Mouse (Mus musculus) heart, embryonic 13.5 days (tissue): Measurements from ENCODE around the gene Prtg. TPM values are rescaled to one million over a fixed set of nuclear protein-coding genes. Genes with fewer than 3 reads are reported as not detected.

Experiments used
- ATAC-seq: fragments of 200-750 bp; cut with Nextera tagmentation; 2 replicates; pipeline ENCODE4 v1.8.0; 2017; ENCODE audit warnings: moderate TSS enrichment; ENCODE audit not compliant: insufficient number of reproducible peaks, low FRiP score, low TSS enrichment; ENCODE audit errors: extremely low read depth
- H3K27ac ChIP-seq: fragments of 300-500 bp; sonication (generic); replicated peaks from 2 replicates; pipeline ENCODE4 v1.5.1; 2015; ENCODE audit warnings: moderate library complexity, mild to moderate bottlenecking, inconsistent platforms
- H3K27me3 ChIP-seq: fragments of 300-500 bp; sonication (generic); replicated peaks from 2 replicates; pipeline ENCODE4 v1.6.1; 2015; ENCODE audit warnings: mild to moderate bottlenecking, inconsistent platforms
- H3K36me3 ChIP-seq: fragments of 300-500 bp; sonication (generic); 2 replicates; pipeline ENCODE4 v1.6.1; 2015; ENCODE audit warnings: mild to moderate bottlenecking, inconsistent platforms
- H3K4me1 ChIP-seq: fragments of 300-500 bp; sonication (generic); 2 replicates; pipeline ENCODE4 v1.6.1; 2015; ENCODE audit warnings: inconsistent platforms
- H3K4me2 ChIP-seq: fragments of 300-500 bp; sonication (generic); 2 replicates; pipeline ENCODE4 v1.6.1; 2015; ENCODE audit warnings: inconsistent platforms, mild to moderate bottlenecking, moderate library complexity
- H3K4me3 ChIP-seq: fragments of 300-500 bp; sonication (generic); 2 replicates; pipeline ENCODE4 v1.5.1; 2015; ENCODE audit warnings: moderate library complexity, mild to moderate bottlenecking, inconsistent platforms
- H3K9ac ChIP-seq: fragments of 300-500 bp; sonication (generic); 2 replicates; pipeline ENCODE4 v1.6.1; 2015; ENCODE audit warnings: inconsistent platforms, mild to moderate bottlenecking, moderate library complexity
- H3K9me3 ChIP-seq: fragments of 300-500 bp; sonication (generic); 2 replicates; pipeline ENCODE4 v1.6.1; 2016; ENCODE audit warnings: inconsistent platforms
- WGBS: fragments of 180-500 bp; shearing (Covaris S2); methylation state at CpG from one replicate; pipeline ENCODE4 v1.1.7; 2015; ENCODE audit warnings: mixed read lengths; 5-methylcytosine and 5-hydroxymethylcytosine counted together
- polyA plus RNA-seq: library from polyadenylated mRNA; unstranded; fragments of >200 nt; fragmentation: Nextera tagmentation; extraction: Ambion mirVana; gene quantifications from 2 replicates; pipeline ENCODE4 v1.2.1, GENCODE M21; 2015

The Prtg gene
- polyA plus RNA-seq, 1 experiment from 2014 or later = 0.92 TPM

DNA sequence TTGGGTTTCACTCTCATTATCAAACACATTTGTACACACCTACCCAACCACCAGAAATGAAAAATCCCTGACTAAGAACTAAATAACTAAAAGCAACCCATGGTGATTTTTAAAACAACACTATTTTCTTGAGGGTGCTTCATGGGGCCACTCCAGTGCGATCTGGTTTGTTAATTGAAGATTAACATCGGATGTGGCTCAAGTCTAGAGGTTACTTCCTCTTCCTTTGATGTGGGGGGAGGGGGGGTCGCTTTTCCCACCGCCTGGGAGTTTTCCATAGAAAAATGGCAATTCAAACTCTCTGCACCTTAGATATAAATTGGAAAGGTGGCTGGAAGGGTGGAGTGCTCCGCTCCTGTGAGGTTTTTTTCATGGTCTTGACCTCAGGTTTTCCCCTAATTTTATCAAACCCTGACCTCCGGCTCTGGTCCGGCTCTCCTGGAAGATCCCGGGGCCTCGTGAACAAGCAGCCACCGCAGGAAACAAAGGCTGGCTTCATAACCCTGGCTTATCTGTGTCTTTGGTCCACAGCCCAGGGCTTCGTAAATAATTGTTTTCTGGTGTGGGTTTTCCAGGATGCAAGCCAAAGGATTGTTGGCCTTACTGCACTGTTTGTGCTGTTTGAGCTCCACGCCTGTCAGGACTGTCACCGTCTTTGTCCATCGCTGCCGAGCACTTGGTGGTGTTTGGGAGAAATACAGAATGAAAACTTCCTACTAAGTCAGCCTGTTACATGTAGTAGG is 74.5 kb downstream of the Prtg start:
- peak overlapping the region; percentile 37 for H3K4me2 ChIP-seq
- H3K27ac ChIP-seq = peak overlapping the region; percentile 82
- peak overlapping the region; percentile 5; the same call in 1 of the 2 replicates for H3K9ac ChIP-seq
- H3K9me3 ChIP-seq = no peaks in the 10 kb centered on the region
- H3K4me1 ChIP-seq = peaks cover 44% of the 10 kb centered on the region
- no peaks in the 10 kb centered on the region for H3K36me3 ChIP-seq
- no peak overlapping the region for H3K4me3 ChIP-seq
- H3K27me3 ChIP-seq = no peaks in the 10 kb centered on the region
- no peak for ATAC-seq
- WGBS = 36% methylated on average over 15 of the region's 15 CpGs

DNA sequence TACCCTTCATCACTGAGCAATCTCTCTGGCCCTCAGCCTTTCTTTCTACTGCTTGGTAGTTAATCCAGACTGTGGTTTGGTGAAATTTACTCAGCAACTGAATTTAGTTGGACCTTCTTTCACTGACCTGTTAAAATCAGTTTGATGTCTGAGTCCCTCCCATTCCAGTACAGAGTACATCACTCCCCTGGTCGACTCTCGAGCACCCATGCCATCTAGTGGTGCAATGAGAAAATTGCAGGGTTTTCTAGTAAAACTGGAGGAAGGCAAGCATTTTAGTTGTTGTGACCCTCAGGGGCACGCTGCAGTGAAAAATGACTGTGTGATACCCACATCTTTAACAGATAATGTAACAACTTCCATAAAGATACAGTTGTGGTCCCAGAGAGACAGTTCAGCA is 77.3 kb downstream of the Prtg start:
- no peak for ATAC-seq
- WGBS = 11% methylated on average over 3 of the region's 3 CpGs
- Histone ChIP-seq H3K27ac (no peak overlapping the region), H3K4me1 (peaks cover 33% of the 10 kb centered on the region), H3K9me3 (no peaks in the 10 kb centered on the region), H3K36me3 (no peaks in the 10 kb centered on the region), H3K4me3 (no peak overlapping the region), H3K4me2 (no peak overlapping the region), H3K27me3 (no peaks in the 10 kb centered on the region), H3K9ac (no peak overlapping the region)

DNA sequence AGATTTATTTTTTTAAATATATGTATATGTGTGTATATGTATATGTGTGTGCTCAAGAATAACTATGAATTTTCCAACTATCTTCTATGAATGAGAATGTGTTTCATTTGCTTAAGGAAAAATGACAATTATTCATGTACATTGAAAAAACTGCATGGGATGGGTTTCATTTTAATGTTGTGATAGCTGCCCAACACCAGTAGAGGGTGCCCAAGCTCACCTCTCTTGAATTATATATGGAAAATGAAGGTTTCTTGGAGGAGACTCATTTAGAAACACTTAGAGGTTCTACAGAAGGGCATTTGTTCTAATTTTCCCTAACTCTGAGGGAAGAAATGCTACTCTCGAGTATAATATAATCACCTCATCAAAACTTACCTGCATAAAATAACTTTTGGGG is 83.1 kb downstream of the Prtg start:
- no peaks in the 10 kb centered on the region for H3K9me3 ChIP-seq
- H3K36me3 ChIP-seq = peaks cover 14% of the 10 kb centered on the region
- 78% methylated on average over 1 of the region's 1 CpGs for WGBS
- H3K9ac ChIP-seq = no peak overlapping the region
- H3K27me3 ChIP-seq = no peaks in the 10 kb centered on the region
- H3K27ac ChIP-seq = no peak overlapping the region
- ATAC-seq = no peak
- no peaks in the 10 kb centered on the region for H3K4me1 ChIP-seq
- H3K4me3 ChIP-seq = no peak overlapping the region
- no peak overlapping the region for H3K4me2 ChIP-seq

DNA sequence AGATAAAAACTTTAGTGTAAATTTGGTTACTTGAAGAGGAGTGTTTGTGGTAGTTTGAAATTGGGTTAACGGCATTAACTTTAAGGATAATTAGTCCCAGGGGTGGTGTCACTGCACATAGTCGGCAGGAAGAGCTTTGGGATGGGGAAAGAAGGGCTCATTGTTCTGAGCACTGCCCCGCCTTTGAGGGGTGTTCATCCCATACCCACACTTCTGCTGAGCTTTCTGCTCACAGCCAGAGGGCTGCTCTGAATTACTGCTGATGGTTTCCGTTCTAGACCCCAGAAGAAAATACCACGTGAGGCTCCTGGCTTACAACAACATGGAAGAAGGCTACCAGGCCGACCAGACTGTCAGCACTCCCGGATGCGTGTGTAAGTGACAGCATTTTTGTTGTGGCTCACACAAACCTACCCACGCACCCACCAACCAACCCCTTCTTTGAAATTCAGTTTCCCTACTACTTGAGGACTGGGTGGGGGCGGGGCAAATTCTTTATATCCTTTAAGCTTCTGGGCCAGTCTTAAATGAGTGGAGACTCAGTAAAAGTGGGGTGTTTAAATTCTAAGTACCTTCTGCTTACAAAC is 83.9 kb downstream of the Prtg start:
- 77% methylated on average over 10 of the region's 10 CpGs for WGBS
- no peak for ATAC-seq
- H3K36me3 ChIP-seq = peaks cover 22% of the 10 kb centered on the region

DNA sequence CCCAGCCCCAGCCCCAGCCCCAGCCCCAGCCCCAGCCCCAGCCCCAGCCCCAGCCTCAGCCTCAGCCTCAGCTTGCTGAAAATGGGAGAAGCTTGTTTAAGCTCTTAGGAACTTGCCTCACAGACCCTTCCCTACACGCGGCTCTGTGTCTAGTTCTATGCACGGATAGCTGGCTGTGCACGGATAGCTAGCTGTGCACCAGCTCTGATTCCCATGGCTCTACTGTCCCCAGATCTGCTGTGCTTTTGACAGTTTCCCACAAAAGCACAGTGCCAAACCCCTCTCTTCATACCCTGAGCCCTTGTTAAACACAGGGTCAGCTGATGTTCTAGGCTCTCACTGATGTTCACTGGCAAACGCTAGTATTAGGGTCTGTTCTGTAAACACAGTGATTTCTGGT is 86.1 kb downstream of the Prtg start:
- no peaks in the 10 kb centered on the region for H3K9me3 ChIP-seq
- H3K4me3 ChIP-seq = no peak overlapping the region
- no peak overlapping the region for H3K4me2 ChIP-seq
- no peaks in the 10 kb centered on the region for H3K27me3 ChIP-seq
- ATAC-seq = no peak
- no peak overlapping the region for H3K27ac ChIP-seq
- H3K9ac ChIP-seq = no peak overlapping the region
- 90% methylated on average over 5 of the region's 5 CpGs for WGBS
- H3K4me1 ChIP-seq = no peaks in the 10 kb centered on the region
- peaks cover 22% of the 10 kb centered on the region for H3K36me3 ChIP-seq

More for the DNA sequence above, 83.9 kb downstream of the Prtg start:
- no peak overlapping the region for H3K4me2 ChIP-seq
- no peak overlapping the region for H3K27ac ChIP-seq
- no peaks in the 10 kb centered on the region for H3K9me3 ChIP-seq
- H3K4me1 ChIP-seq = no peaks in the 10 kb centered on the region
- H3K9ac ChIP-seq = no peak overlapping the region
- no peak overlapping the region for H3K4me3 ChIP-seq
- H3K27me3 ChIP-seq = no peaks in the 10 kb centered on the region

DNA sequence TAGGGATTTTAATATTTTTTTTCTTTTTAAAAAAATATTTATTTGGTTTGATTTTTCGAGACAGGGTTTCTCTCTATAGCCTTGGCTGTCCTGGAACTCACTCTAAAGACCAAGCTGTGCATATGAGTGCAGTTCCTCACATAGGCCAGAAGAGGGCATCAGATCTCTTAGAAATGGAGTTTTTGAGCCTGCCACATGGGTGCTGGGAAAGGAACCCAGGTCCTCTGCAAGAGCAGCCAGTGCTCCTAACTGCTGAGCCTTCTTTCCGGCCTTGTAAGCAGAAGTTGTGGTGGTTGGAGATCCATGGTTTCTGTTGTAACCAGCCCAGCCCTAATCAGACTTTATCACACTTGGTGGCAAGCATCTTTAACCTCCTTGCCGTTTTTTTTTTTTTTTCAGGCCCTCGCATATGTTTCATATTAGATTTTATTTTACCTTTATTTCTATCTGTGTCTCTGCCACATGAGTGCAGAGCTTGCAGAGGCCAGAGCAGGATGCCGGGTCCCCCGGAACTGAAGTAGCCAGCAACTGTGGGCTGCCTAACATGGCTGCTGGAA is 88.2 kb downstream of the Prtg start:
- Histone ChIP-seq H3K4me3 (no peak overlapping the region), H3K4me1 (no peaks in the 10 kb centered on the region), H3K36me3 (peaks cover 22% of the 10 kb centered on the region), H3K9ac (no peak overlapping the region), H3K9me3 (no peaks in the 10 kb centered on the region), H3K27ac (no peak overlapping the region), H3K27me3 (no peaks in the 10 kb centered on the region), H3K4me2 (no peak overlapping the region)
- WGBS = 91% methylated on average over 6 of the region's 6 CpGs
- no peak for ATAC-seq

DNA sequence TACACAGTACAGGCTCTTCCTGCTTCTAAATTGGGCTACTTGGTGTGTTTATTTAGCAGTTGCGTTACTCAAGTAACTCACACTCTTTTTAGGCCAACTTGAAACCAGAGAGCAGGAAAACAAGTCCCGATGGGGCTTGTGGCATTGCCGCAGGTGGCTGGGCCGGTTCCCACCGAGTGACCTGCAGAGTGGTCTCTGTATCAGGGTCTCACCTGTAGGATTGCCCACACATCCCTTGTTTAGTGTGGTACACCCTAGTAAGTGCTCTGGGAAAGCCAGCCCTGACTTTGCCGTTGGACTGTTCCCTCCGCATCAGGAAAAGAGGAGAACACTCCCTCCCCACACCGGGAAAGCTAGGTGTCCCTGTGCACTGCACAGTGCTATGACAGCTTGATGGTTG is 95.4 kb downstream of the Prtg start:
- no peak overlapping the region for H3K4me3 ChIP-seq
- no peak overlapping the region for H3K4me2 ChIP-seq
- 58% methylated on average over 8 of the region's 8 CpGs for WGBS
- no peaks in the 10 kb centered on the region for H3K9me3 ChIP-seq
- H3K27me3 ChIP-seq = no peaks in the 10 kb centered on the region
- no peak for ATAC-seq
- no peak overlapping the region for H3K27ac ChIP-seq
- peaks cover 18% of the 10 kb centered on the region for H3K36me3 ChIP-seq
- peaks cover 15% of the 10 kb centered on the region for H3K4me1 ChIP-seq
- H3K9ac ChIP-seq = no peak overlapping the region

DNA sequence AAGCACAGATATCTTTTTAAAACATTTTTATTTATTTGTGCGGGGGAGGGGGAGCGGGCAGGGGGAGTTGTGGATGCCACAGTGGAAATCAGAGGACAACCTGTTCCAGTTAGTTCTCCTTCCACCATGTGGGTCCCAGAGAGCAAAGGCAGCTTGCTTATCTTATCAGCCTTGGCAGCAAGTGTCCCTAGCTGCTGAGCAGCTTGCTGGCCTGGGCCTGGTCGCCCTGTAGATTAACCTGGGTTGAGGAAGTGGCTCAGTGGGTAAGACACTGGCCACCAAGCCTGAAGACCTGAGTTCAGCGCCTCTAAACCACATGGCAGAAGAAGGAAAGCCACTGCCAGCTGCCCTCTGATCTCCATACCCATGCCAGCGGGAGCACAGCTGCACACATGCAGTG is 95.9 kb downstream of the Prtg start:
- no peak for ATAC-seq
- Histone ChIP-seq H3K36me3 (peaks cover 23% of the 10 kb centered on the region), H3K4me3 (no peak overlapping the region), H3K4me1 (peaks cover 15% of the 10 kb centered on the region), H3K9ac (0 out of 2 replicates have a peak overlapping the region, but pooled peaks have one; percentile 8), H3K9me3 (no peaks in the 10 kb centered on the region), H3K27me3 (no peaks in the 10 kb centered on the region), H3K27ac (no peak overlapping the region), H3K4me2 (no peak overlapping the region)
- 67% methylated on average over 5 of the region's 5 CpGs for WGBS

DNA sequence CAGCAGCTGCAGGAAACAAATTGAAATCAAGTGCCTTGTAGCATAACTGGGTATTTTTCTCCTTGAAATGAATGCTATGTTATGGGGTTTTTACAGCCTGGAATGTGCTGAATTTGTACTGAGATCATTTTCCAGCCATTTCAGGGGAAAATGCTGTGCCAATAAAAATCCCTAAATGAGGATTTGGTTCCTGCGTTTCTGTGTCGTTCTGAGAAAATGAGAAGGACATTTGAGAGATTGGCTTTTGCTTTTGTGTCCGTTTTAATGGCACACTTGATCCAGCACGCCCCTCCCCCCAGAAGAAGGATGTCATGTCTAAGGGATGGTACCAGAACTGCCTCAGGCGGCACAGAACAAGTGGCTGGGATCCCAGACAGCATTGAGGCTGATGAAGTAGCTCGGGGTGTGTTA is 100.0 kb downstream of the Prtg start:
- no peak for ATAC-seq
- Histone ChIP-seq H3K4me2 (no peak overlapping the region), H3K4me1 (peaks cover 13% of the 10 kb centered on the region), H3K9ac (no peak overlapping the region), H3K27ac (no peak overlapping the region), H3K4me3 (no peak overlapping the region), H3K36me3 (peaks cover 34% of the 10 kb centered on the region), H3K27me3 (no peaks in the 10 kb centered on the region), H3K9me3 (no peaks in the 10 kb centered on the region)
- 78% methylated on average over 6 of the region's 6 CpGs for WGBS

DNA sequence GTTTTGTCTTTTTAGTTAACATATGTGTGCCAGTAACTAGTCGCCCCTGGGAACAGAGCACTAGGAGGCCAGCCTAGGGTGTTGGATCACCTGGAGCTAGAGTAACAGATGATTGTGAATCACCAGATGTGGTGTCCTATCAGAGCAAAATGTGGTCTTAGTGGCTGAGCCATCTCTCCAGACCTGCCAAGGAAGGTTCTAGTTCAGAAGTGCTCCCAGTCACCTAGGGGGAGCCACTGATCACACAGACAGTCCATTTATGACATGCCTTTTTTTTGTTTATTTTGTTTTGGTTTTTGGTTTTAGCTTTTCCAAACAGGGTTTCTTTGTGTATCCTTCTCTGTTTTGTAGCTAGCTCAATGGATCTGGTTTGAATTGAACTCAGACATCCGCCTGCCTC is 104.7 kb downstream of the Prtg start:
- 85% methylated on average over 2 of the region's 2 CpGs for WGBS
- no peak overlapping the region for H3K27ac ChIP-seq
- H3K36me3 ChIP-seq = peaks cover 26% of the 10 kb centered on the region
- peaks cover 8% of the 10 kb centered on the region for H3K4me1 ChIP-seq
- no peak for ATAC-seq
- no peaks in the 10 kb centered on the region for H3K9me3 ChIP-seq
- H3K4me2 ChIP-seq = no peak overlapping the region
- H3K4me3 ChIP-seq = no peak overlapping the region
- no peaks in the 10 kb centered on the region for H3K27me3 ChIP-seq
- no peak overlapping the region for H3K9ac ChIP-seq

DNA sequence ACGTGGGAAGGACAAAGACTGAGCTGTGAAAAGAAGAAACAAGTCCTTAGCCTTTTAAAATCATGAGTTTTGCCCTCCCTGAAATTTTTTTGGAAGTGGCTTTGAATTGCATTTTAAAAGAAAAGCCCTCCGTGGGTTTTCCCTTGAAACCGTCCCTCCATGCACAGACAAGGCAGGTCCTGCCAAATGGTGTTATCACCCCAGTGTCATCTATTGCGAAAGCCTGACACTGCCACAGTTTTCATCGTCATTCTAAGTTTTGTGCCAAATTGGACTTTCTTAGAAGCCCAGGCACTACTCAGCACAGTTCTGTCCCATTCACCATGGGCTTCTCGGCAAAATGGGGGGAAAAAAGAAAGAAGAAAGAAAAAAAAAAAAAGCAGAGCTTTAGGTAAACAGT is 106.9 kb downstream of the Prtg start:
- no peak overlapping the region for H3K4me3 ChIP-seq
- H3K9me3 ChIP-seq = no peaks in the 10 kb centered on the region
- no peak overlapping the region for H3K27ac ChIP-seq
- ATAC-seq = no peak
- peaks cover 8% of the 10 kb centered on the region; the same call in 1 of the 2 replicates for H3K36me3 ChIP-seq
- H3K27me3 ChIP-seq = no peaks in the 10 kb centered on the region
- H3K9ac ChIP-seq = no peak overlapping the region
- 63% methylated on average over 6 of the region's 6 CpGs for WGBS
- H3K4me1 ChIP-seq = peaks cover 8% of the 10 kb centered on the region
- H3K4me2 ChIP-seq = peak overlapping the region; percentile 34

DNA sequence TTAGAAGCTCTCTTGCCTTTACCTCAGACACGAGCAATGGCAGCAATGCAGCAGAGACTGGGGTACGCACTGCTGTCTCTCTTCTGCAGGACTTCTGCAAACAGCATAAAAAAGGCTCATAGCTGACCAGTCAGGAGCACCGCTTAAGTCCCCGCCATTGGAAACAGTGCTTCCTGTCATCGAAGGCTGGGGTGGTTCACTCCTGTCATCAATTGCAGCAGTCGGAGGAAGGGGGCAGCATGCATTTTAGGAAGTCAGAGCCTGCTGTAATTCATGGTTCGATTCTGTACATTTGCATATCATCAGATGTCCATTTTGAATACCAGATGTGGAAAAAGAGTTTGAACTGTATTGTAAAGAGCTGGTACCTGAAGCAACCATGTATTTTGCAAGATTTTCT is 109.1 kb downstream of the Prtg start:
- H3K36me3 ChIP-seq = peaks cover 4% of the 10 kb centered on the region; the same call in 1 of the 2 replicates
- H3K9me3 ChIP-seq = no peaks in the 10 kb centered on the region
- no peak overlapping the region for H3K4me3 ChIP-seq
- no peak overlapping the region for H3K9ac ChIP-seq
- no peaks in the 10 kb centered on the region for H3K27me3 ChIP-seq
- no peak overlapping the region for H3K4me2 ChIP-seq
- H3K4me1 ChIP-seq = peaks cover 8% of the 10 kb centered on the region
- no peak overlapping the region for H3K27ac ChIP-seq
- WGBS = 35% methylated on average over 7 of the region's 7 CpGs
- ATAC-seq = no peak
